Mouse (Mus musculus) kidney, embryonic 14.5 days (tissue): ENCODE results near the gene Fhl2. TPM values are rescaled to one million over a fixed set of nuclear protein-coding genes. Genes with fewer than 3 reads are reported as not detected.
"Not testable (repeated sequence)": the region's sequence is repeated elsewhere in the genome, so short reads cannot be mapped to it uniquely, and the experiment has no call there.

Experiments
- ATAC-seq: fragments of 200-750 bp; cut with Nextera tagmentation; 2 replicates; pipeline ENCODE4 v1.8.0; 2017; ENCODE audit warnings: moderate number of reproducible peaks, mild to moderate bottlenecking, moderate TSS enrichment, moderate library complexity; ENCODE audit not compliant: low FRiP score, low TSS enrichment
- H3K27ac ChIP-seq: fragments of 300-500 bp; sonication (generic); 2 replicates; pipeline ENCODE4 v1.5.1; 2014; ENCODE audit warnings: low read depth, mild to moderate bottlenecking, low read length, moderate library complexity, mixed read lengths
- H3K27me3 ChIP-seq: fragments of 300-500 bp; sonication (generic); 2 replicates; pipeline ENCODE4 v1.6.1; 2014; ENCODE audit warnings: mild to moderate bottlenecking, low read length; ENCODE audit not compliant: control insufficient read depth, insufficient read depth
- H3K36me3 ChIP-seq: fragments of 300-500 bp; sonication (generic); 2 replicates; pipeline ENCODE4 v1.6.1; 2014; ENCODE audit warnings: low read length, mixed read lengths; ENCODE audit not compliant: control insufficient read depth, insufficient read depth
- H3K4me1 ChIP-seq: fragments of 300-500 bp; sonication (generic); 2 replicates; pipeline ENCODE4 v1.6.1; 2014; ENCODE audit warnings: low read length, mixed read lengths; ENCODE audit not compliant: control insufficient read depth, insufficient read depth
- H3K4me2 ChIP-seq: fragments of 300-500 bp; sonication (generic); replicated peaks from 2 replicates; pipeline ENCODE4 v1.6.1; 2014; ENCODE audit warnings: low read depth, mild to moderate bottlenecking, low read length
- H3K4me3 ChIP-seq: fragments of 300-500 bp; sonication (generic); 2 replicates; pipeline ENCODE4 v1.5.1; 2014; ENCODE audit warnings: mild to moderate bottlenecking, low read length
- H3K9ac ChIP-seq: fragments of 300-500 bp; sonication (generic); 2 replicates; pipeline ENCODE4 v1.6.1; 2014; ENCODE audit warnings: low read depth, mild to moderate bottlenecking, low read length, moderate library complexity
- H3K9me3 ChIP-seq: fragments of 300-500 bp; sonication (generic); 2 replicates; pipeline ENCODE4 v1.6.1; 2016; ENCODE audit warnings: low read length; ENCODE audit not compliant: control insufficient read depth
- WGBS: fragments of 180-500 bp; shearing (Covaris S2); extraction: QIAGEN DNeasy Blood & Tissue Kit; methylation state at CpG from one replicate; pipeline ENCODE4 v1.1.7; 2014; 5-methylcytosine and 5-hydroxymethylcytosine counted together
- polyA plus RNA-seq: library from polyadenylated mRNA; unstranded; fragments of >200 nt; fragmentation: Nextera tagmentation; extraction: Ambion mirVana; gene quantifications from 2 replicates; pipeline ENCODE4 v1.2.1, GENCODE M21; 2014

Gene Fhl2
- polyA plus RNA-seq, 1 experiment from 2014 or later: 87.6 TPM

DNA sequence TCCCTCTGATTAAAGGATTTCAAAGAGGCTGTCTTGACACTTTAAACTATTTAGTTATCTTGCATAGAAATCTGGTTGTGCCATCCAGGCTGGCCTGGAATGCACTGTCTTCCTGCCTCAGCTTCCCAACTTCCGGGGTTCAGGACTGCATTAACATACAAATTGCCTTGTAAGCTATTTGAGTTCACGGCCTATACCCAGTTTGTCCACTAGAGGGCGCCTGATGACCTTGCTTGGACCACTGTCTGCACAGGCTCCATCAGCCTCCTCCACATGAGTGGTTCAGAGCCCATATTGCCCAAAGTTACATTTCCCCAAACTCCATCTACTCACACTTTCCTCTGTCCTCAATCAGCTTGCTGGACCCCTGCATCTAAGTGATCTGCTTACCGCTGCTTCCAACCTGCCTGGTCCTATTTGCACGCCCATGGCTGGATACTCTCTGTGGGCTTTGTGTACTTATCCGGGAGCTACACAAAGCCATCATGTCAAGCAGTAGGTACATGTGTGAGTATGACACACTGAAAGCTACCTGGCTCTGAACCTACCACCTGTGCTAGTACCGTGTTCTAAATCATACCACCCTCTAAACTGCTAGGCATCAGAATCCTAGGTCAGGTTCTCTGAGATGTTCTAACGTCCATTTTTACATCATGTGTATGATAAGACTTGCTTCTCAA lies 57.1 kb downstream of the Fhl2 start:
- peaks cover 8% of the 10 kb centered on the region; the same call in 1 of the 2 replicates for H3K36me3 ChIP-seq

DNA sequence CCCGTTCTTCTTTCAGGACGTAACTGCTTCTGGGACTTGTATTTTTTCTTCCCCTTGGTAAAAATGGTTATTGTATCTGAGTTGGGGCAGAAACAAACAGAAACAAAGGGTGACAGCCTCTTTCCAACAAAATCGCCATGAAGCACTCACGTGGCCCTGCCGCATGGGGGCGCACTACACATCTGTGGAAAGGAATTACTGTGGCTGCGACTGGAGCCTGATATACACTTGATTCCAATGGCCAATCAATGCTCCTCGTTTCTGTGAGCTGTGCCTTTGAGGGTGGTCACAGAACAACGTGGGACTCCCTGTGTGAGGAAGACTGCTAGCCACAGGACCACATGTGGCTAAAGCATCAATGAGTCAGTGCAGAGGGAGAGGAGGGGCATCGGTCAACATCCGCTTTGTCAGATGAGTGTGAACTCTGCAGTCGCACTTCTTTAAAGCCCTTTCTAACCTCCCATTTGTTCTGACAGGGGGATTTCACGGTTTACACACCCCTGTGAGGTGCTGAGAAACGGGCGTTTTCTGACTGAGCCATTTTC lies 58.4 kb downstream of the Fhl2 start:
- ATAC-seq: no peak
- no peak overlapping the region for H3K27ac ChIP-seq
- H3K4me2 ChIP-seq: no peak overlapping the region
- H3K4me1 ChIP-seq: no peaks in the 10 kb centered on the region
- H3K36me3 ChIP-seq: peaks cover 8% of the 10 kb centered on the region; the same call in 1 of the 2 replicates
- H3K27me3 ChIP-seq: no peaks in the 10 kb centered on the region
- H3K9ac ChIP-seq: no peak overlapping the region
- 63% methylated on average over 15 of the region's 15 CpGs for WGBS
- H3K9me3 ChIP-seq: no peaks in the 10 kb centered on the region
- no peak overlapping the region for H3K4me3 ChIP-seq

More for the DNA sequence above, 57.1 kb downstream of the Fhl2 start:
- Histone ChIP-seq H3K27me3 (no peaks in the 10 kb centered on the region), H3K27ac (no peak overlapping the region), H3K4me1 (no peaks in the 10 kb centered on the region), H3K4me3 (no peak overlapping the region), H3K9ac (no peak overlapping the region), H3K9me3 (no peaks in the 10 kb centered on the region), H3K4me2 (no peak overlapping the region)
- WGBS: 53% methylated on average over 8 of the region's 8 CpGs
- peak; percentile 65; the same call in 1 of the 2 replicates for ATAC-seq

DNA sequence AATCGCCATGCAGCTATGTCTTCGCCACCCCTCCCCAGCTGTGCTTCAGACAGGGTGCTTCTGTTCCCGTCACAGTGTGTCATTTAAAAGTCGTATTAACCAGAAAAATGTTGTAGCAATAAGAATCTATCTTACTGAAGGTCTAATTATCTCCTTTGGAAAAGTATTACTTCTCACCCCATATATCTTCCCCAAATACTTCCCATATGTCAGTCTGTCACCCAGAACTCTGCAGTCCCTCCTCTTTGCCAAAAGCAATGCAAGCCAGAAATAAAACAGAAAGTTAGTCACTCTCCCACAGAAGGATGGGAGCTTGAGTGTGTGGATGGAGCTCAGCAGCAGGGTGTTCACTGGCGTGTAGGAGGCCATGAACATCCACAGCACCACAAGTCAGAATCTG lies 59.5 kb downstream of the Fhl2 start:
- 89% methylated on average over 5 of the region's 5 CpGs for whole genome bisulfite sequencing
- no peak for ATAC-seq
- no peak overlapping the region for H3K4me3 ChIP-seq

DNA sequence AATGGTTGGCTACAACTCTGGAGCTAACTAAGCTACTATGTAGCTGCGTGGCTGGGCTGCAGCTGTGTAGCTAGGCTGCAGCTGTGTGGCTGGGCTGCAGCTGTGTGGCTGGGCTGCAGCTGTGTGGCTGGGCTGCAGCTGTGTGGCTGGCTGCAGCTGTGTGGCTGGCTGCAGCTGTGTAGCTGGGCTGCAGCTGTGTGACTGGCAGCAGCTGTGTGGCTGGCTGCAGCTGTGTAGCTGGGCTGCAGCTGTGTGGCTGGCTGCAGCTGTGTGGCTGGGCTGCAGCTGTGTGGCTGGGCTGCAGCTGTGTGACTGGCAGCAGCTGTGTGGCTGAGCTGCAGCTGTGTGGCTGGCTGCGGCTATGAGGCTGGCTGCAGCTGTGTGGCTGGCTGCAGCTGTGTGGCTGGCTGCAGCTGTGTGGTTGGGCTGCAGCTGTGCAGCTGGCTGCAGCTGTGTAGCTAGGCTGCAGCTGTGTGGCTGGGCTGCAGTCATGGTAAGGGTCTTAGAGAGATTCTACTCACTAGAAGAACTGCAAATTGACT lies 60.2 kb downstream of the Fhl2 start:
- 82% methylated on average over 2 of the region's 2 CpGs for WGBS
- H3K9me3 ChIP-seq, H3K4me3 ChIP-seq, H3K9ac ChIP-seq, H3K4me1 ChIP-seq, ATAC-seq, H3K27me3 ChIP-seq, H3K27ac ChIP-seq, H3K4me2 ChIP-seq: not testable (repeated sequence)
- peaks cover 10% of the 10 kb centered on the region; the same call in 1 of the 2 replicates for H3K36me3 ChIP-seq

More for the DNA sequence above, 59.5 kb downstream of the Fhl2 start:
- H3K9ac ChIP-seq: no peak overlapping the region
- H3K4me2 ChIP-seq: no peak overlapping the region
- no peaks in the 10 kb centered on the region for H3K9me3 ChIP-seq
- H3K27me3 ChIP-seq: no peaks in the 10 kb centered on the region
- H3K4me1 ChIP-seq: no peaks in the 10 kb centered on the region
- H3K36me3 ChIP-seq: peaks cover 8% of the 10 kb centered on the region; the same call in 1 of the 2 replicates
- H3K27ac ChIP-seq: no peak overlapping the region

DNA sequence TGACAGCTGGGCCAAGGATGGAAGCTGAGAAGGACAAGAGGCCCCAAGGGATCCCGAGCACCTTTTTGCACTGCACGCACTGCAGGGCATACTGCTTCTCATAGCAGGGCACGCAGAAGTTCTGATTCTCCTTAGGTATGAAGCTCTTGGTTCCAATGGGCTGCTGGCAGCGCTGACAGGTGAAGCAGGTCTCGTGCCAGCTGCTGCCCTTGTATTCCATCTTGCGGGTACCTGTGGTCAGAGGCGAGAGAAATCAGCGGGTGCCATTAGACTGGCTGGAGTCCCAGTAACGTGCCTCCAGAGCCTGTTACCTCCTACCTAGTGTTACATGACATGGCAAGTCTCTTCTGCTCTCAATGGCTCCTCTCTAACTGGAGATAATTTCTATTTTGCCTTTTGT lies 65.2 kb downstream of the Fhl2 start:
- Histone ChIP-seq H3K4me3 (no peak overlapping the region), H3K36me3 (peaks cover 31% of the 10 kb centered on the region), H3K9ac (no peak overlapping the region), H3K9me3 (no peaks in the 10 kb centered on the region), H3K4me1 (no peaks in the 10 kb centered on the region), H3K27ac (no peak overlapping the region), H3K27me3 (no peaks in the 10 kb centered on the region), H3K4me2 (no peak overlapping the region)
- WGBS: 87% methylated on average over 9 of the region's 9 CpGs
- ATAC-seq: no peak

DNA sequence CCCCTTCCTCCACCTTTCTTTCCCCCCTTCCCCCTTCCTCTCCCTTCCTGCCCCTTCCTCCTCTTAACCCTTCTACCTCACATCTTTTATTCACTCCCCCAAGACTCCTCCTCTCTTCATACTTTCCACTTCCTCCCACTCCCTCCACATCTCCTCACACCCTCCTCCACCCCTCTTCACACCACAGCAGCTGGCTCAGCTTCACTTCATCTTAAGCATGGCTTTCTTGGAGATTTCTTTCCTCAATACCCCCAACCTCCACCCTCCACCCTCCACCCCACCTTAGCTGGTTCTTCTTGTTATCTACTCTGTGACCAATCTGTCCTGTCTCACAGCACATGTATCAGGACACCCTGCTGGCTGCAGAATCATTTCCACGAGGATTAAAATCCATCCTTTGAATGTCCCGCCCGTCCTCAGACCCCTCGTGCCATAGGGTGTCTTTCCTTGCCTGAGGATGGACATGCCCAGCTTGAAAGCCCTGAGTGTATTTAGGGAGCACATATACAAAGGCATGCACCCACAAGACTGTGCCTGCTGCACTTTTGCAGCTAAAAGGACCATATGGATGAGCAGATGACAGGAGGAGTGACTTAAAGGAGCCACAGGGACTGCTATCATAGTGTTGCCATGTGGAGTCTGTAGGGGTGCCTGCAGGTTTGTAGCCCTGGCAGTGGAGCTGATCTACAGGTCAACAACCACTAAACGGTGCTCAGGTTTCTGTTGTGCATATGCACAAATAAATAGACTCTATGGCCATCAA lies 66.4 kb downstream of the Fhl2 start:
- H3K4me3 ChIP-seq: no peak overlapping the region
- H3K27ac ChIP-seq: no peak overlapping the region
- peaks cover 34% of the 10 kb centered on the region for H3K36me3 ChIP-seq
- no peak overlapping the region for H3K9ac ChIP-seq
- no peak for ATAC-seq
- no peaks in the 10 kb centered on the region for H3K9me3 ChIP-seq
- no peaks in the 10 kb centered on the region for H3K27me3 ChIP-seq
- WGBS: 86% methylated on average over 5 of the region's 5 CpGs
- H3K4me1 ChIP-seq: no peaks in the 10 kb centered on the region
- H3K4me2 ChIP-seq: no peak overlapping the region

DNA sequence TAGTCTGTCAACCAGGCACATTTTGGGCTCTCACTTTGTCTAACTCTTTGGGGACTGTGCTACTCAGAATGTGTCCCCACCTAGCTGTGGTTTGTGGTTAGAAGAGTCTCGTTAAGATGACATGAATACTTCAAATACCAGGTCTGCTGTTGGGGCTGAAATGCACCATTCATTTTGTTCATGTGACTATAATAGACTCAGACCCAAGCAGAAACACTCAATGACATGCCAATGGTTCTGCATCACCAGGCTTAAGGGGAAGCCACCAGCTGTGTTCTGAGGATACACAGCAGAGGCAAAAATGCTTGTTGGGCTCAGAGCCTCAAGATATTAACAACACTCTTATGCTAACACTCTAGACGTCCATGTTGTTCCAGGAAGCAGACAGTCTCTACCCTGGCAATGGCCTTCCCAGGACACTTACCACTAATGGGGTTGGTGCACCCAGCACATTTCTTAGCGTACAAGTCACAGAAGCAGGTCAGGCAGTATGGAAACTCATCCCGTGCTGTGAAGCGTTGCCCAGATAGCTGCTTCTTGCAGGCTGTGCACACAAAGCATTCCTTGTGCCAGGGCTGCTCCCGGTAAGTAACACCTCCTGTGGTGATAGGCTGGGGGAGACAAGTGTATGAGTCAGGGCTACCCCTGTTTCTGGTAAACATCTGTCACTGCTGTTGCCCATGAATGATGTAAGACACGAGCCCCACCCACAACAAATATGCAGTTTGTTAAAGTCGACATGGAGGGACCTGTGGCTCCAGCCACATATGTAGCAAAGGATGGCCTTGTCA lies 68.8 kb downstream of the Fhl2 start:
- Histone ChIP-seq H3K27ac (no peak overlapping the region), H3K36me3 (peaks cover 52% of the 10 kb centered on the region)
- no peak for ATAC-seq

DNA sequence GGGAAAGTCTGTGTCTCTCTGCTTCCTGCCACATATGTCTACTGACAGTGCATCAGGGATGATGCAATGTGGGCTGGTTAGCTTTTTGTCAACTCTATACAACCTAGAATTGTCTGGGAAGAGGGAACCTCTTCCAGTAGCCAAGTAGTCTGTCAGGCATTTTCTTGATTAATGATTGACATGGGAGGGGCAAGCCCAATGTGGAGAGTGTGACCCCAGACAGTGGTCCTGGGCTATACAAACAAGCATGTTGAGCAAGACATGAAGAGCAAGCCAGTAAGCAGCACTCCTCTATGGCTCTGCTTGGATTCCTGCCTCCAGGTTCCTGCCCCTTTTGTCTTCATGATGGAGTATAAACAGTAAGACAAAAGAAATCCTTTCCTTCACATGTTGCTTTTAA lies 69.6 kb downstream of the Fhl2 start:
- no peak overlapping the region for H3K27ac ChIP-seq
- no peak overlapping the region for H3K4me3 ChIP-seq
- H3K36me3 ChIP-seq: peaks cover 56% of the 10 kb centered on the region
- H3K9ac ChIP-seq: no peak overlapping the region
- no peak for ATAC-seq
- no peaks in the 10 kb centered on the region for H3K9me3 ChIP-seq
- H3K27me3 ChIP-seq: no peaks in the 10 kb centered on the region
- no peaks in the 10 kb centered on the region for H3K4me1 ChIP-seq
- no peak overlapping the region for H3K4me2 ChIP-seq

More for the DNA sequence above, 68.8 kb downstream of the Fhl2 start:
- H3K9me3 ChIP-seq: no peaks in the 10 kb centered on the region
- H3K9ac ChIP-seq: no peak overlapping the region
- no peaks in the 10 kb centered on the region for H3K4me1 ChIP-seq
- H3K4me3 ChIP-seq: no peak overlapping the region
- WGBS: 85% methylated on average over 8 of the region's 8 CpGs
- no peak overlapping the region for H3K4me2 ChIP-seq
- H3K27me3 ChIP-seq: no peaks in the 10 kb centered on the region
